Comparison of ENCODE assay signal across 23 mouse cellular contexts in the genomic region with DNA sequence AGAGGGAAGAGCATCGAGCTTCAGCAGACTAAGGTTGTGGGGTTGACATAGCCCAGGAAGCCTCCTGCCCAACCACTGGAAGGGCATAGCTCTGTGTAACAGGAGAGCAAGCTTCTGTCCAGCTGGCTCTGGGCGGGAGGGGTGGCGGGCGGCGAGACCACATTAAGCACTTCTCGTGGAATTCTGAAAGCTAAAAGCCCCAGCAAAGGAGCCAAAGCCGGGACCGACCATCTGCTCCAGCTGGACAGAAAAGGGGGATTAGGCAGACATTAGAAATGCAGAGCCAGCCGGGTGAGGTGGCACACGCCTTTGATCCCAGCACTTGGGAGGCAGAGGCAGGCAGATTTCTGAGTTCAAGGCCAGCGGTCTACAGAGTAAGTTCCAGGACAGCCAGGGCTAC. TPM values are rescaled to one million over a fixed set of nuclear protein-coding genes. Genes with fewer than 3 reads are reported as not detected.
DNase-seq lines count a peak whose midpoint lies in the region; ATAC-seq and TF ChIP-seq lines count a peak whose summit lies in the region.
"Had no signal": no experiment of that assay in that cellular context is flagged by ENCODE, and none has a peak within 500 bp of the region (broad histone marks: within the 10 kb centered on the region; RNA-seq: fewer than 3 reads in every experiment).

No protein-coding gene starts in this region.

- no peak overlapping the region for H3K9ac ChIP-seq in ES-Bruce4 (ENCODE audit: low read depth, poor library complexity, severe bottlenecking)
- H3K9ac ChIP-seq: embryonic facial prominence, embryonic 15.5 days; forebrain, embryonic 15.5 days; heart, embryonic 12.5 days; hindbrain, embryonic 12.5 days had no signal

- TF ChIP-seq POLR2A in ES-Bruce4 (IDR thresholded peaks at IDR 0.05; ENCODE audit: insufficient read depth, low read length) = no peak

- ATAC-seq in megakaryocyte-erythroid progenitor cell, adult 5-6 weeks (replicated peaks; ENCODE audit: low FRiP score, low TSS enrichment, poor library complexity, severe bottlenecking) = no peak
- ATAC-seq: hindbrain, embryonic 16.5 days; inflammation-experienced regulatory T-cells, adult 6 months; intestine, postnatal 0 days had no signal

- no peak overlapping the region for H3K4me3 ChIP-seq in heart, embryonic 10.5 days
- H3K4me3 ChIP-seq in E14TG2a.4 (replicated peaks; ENCODE audit: low read length) = peak overlapping the region; percentile 30
- H3K4me3 ChIP-seq in ES-Bruce4 (ENCODE audit: low read depth, low read length) = peak overlapping the region; percentile 21
- H3K4me3 ChIP-seq: embryonic facial prominence, embryonic 15.5 days; erythroblast, embryonic 14.5 days; forebrain, embryonic 10.5 days; forebrain, embryonic 15.5 days; heart, adult 2 months; heart, embryonic 12.5 days; hindbrain, embryonic 12.5 days had no signal

- TF ChIP-seq CTCF in E14TG2a.4 (conservative IDR thresholded peaks at IDR 0.05; ENCODE audit: low read length) = no peak
- no peak for TF ChIP-seq CTCF in ES-Bruce4 (IDR thresholded peaks at IDR 0.05; ENCODE audit: low read depth, low read length)

- H3K9me3 ChIP-seq in heart, embryonic 10.5 days = no peaks in the 10 kb centered on the region
- H3K9me3 ChIP-seq in E14TG2a.4 (ENCODE audit: low read length) (peaks cover 4% of the 10 kb centered on the region; the same call in 1 of the 2 replicates), ES-Bruce4 (replicated peaks; ENCODE audit: control insufficient read depth, insufficient read depth, low read length, poor library complexity, severe bottlenecking) (no peaks in the 10 kb centered on the region)
- H3K9me3 ChIP-seq: embryonic facial prominence, embryonic 15.5 days; forebrain, embryonic 10.5 days; forebrain, embryonic 15.5 days; hindbrain, embryonic 12.5 days had no signal

- H3K27me3 ChIP-seq in heart, embryonic 10.5 days (ENCODE audit: insufficient read depth, poor library complexity, severe bottlenecking) = no peaks in the 10 kb centered on the region
- H3K27me3 ChIP-seq in E14TG2a.4 (ENCODE audit: insufficient read depth, low read length) (peaks cover 6% of the 10 kb centered on the region), ES-Bruce4 (ENCODE audit: control insufficient read depth, insufficient read depth, low read length, poor library complexity, severe bottlenecking) (no peaks in the 10 kb centered on the region)
- H3K27me3 ChIP-seq: embryonic facial prominence, embryonic 15.5 days; forebrain, embryonic 15.5 days; heart, embryonic 12.5 days; hindbrain, embryonic 12.5 days had no signal

- H3K36me3 ChIP-seq in heart, embryonic 10.5 days = no peaks in the 10 kb centered on the region
- H3K36me3 ChIP-seq in E14TG2a.4 (ENCODE audit: insufficient read depth, low read length) (no peaks in the 10 kb centered on the region), ES-Bruce4 (ENCODE audit: control insufficient read depth, insufficient read depth, low read length, poor library complexity, severe bottlenecking) (no peaks in the 10 kb centered on the region)
- H3K36me3 ChIP-seq: embryonic facial prominence, embryonic 15.5 days; forebrain, embryonic 10.5 days; forebrain, embryonic 15.5 days; heart, embryonic 12.5 days; hindbrain, embryonic 12.5 days had no signal

- no peaks in the 10 kb centered on the region for H3K4me1 ChIP-seq in heart, embryonic 10.5 days
- H3K4me1 ChIP-seq in E14TG2a.4 (replicated peaks; ENCODE audit: low read depth, low read length) (peaks cover 39% of the 10 kb centered on the region), ES-Bruce4 (ENCODE audit: control insufficient read depth, insufficient read depth, low read length) (no peaks in the 10 kb centered on the region)
- H3K4me1 ChIP-seq: embryonic facial prominence, embryonic 15.5 days; forebrain, embryonic 10.5 days; forebrain, embryonic 15.5 days; heart, embryonic 12.5 days; hindbrain, embryonic 12.5 days had no signal

- TF ChIP-seq EP300 in ES-Bruce4 (IDR thresholded peaks at IDR 0.05; ENCODE audit: insufficient read depth, low read depth, low read length) = no peak

- 90% methylated on average over 11 of the region's 11 CpGs for WGBS in heart, embryonic 10.5 days

- peak; percentile 80 for DNase-seq in heart, adult 11 months
- no peak for DNase-seq in heart, embryonic 10.5 days (ENCODE audit: low spot score)
- DNase-seq in retina, embryonic 14.5 days (ENCODE audit: low spot score) = peak; percentile 9
- no peak for DNase-seq in thymus, postnatal 36 days
- DNase-seq: adrenal gland, adult 8-10 months; adrenal gland, postnatal 36 days; cerebellum, adult 18-20 months; cerebellum, adult 9-11 months; embryo, embryonic 11 days; gastrocnemius, postnatal 10 days; heart, adult 2 months had no signal

- no peak overlapping the region for H3K27ac ChIP-seq in heart, embryonic 10.5 days
- H3K27ac ChIP-seq in ES-Bruce4 (ENCODE audit: insufficient read depth, low read length) = no peak overlapping the region
- H3K27ac ChIP-seq: embryonic facial prominence, embryonic 15.5 days; forebrain, embryonic 10.5 days; forebrain, embryonic 15.5 days; heart, adult 2 months; hindbrain, embryonic 12.5 days had no signal

RNA-seq across cellular contexts. Expression of a gene that starts 26.9 kb away (rescaled TPM):
- polyA plus RNA-seq in heart, embryonic 10.5 days (2016; fragmentation: Nextera tagmentation; extraction: Ambion mirVana) = 15.9 and 18.1 TPM in 2 replicates
- polyA plus RNA-seq in ES-Bruce4 (2011; ENCODE audit: insufficient read depth, insufficient read length, low read depth, missing spikeins) = 18.6 and 21.4 TPM in 2 replicates
- 7.4 and 10.7 TPM in 2 replicates for total RNA-seq in megakaryocyte-erythroid progenitor cell, adult 5-6 weeks (2014; fragmentation: Nextera tagmentation)
- total RNA-seq in megakaryocyte-erythroid progenitor cell, adult 5-6 weeks (2017) = 10.9 and 12.5 TPM in 2 replicates

Comparison
In these comparisons a context has a peak if more than half of its experiments do, and no peak if none do; other contexts are left out.
1. DNase-seq: peak in heart, adult 11 months (single experiment) and retina, embryonic 14.5 days (single experiment); none in heart, embryonic 10.5 days (single experiment) and thymus, postnatal 36 days (0 of 2).